Mouse (Mus musculus): ENCODE results near the gene Ctnnb1. TPM values are rescaled to one million over a fixed set of nuclear protein-coding genes. Genes with fewer than 3 reads are reported as not detected.

Gene Ctnnb1
- polyA plus RNA-seq, 1 experiment from 2014 or later, result 667 TPM

Small RNA genes lying within 50 kb of the gene (microRNA-seq; reads per million reads assigned to microRNA genes)
- gene Mir7090, result 1.0 reads per million

Measured in midbrain, embryonic 13.5 days (tissue).